Mouse (Mus musculus) MEL (cell line): ENCODE measurements around the gene Eftud2. TPM values are rescaled to one million over a fixed set of nuclear protein-coding genes. Genes with fewer than 3 reads are reported as not detected.

Experiments
- DNase-seq: peaks from one replicate; pipeline ENCODE4 v3.0.0; 2011; ENCODE audit warnings: low read depth, low spot score
- H3K27ac ChIP-seq: 2 replicates; pipeline ENCODE4 v1.5.1; 2012; ENCODE audit warnings: low read depth, mild to moderate bottlenecking, control low read depth, low read length, moderate library complexity; ENCODE audit not compliant: control insufficient read depth
- H3K27me3 ChIP-seq, 2 experiments: fragments of 150-350 bp in 1 of 2; sonication (generic) in 1 of 2; 2 replicates each; pipeline ENCODE4 v1.6.1; 2012; ENCODE audit warnings: low read length in 2 of 2, mild to moderate bottlenecking in 2 of 2, improper control_type of control experiment in 1 of 2, moderate library complexity in 1 of 2; ENCODE audit not compliant: insufficient read depth in 2 of 2, control insufficient read depth in 1 of 2
- H3K36me3 ChIP-seq, 2 experiments: 2 replicates each; pipeline ENCODE4 v1.6.1; 2012 to 2014; ENCODE audit warnings: low read length in 2 of 2, improper control_type of control experiment in 1 of 2, inconsistent platforms in 1 of 2, mild to moderate bottlenecking in 1 of 2; ENCODE audit not compliant: insufficient read depth in 2 of 2, control insufficient read depth in 1 of 2
- H3K4me1 ChIP-seq, 2 experiments: fragments of 150-350 bp in 1 of 2; sonication (generic) in 1 of 2; 2 replicates each; pipeline ENCODE4 v1.6.1; 2012; ENCODE audit warnings: low read length in 2 of 2, improper control_type of control experiment in 1 of 2, mild to moderate bottlenecking in 1 of 2; ENCODE audit not compliant: insufficient read depth in 2 of 2, control insufficient read depth in 1 of 2
- H3K4me3 ChIP-seq, 2 experiments: fragments of 150-350 bp in 1 of 2; sonication (generic) in 1 of 2; 2 replicates each; pipeline ENCODE4 v1.5.1; 2012; ENCODE audit warnings: low read depth in 2 of 2, low read length in 2 of 2, mild to moderate bottlenecking in 2 of 2, moderate library complexity in 2 of 2, control low read depth in 1 of 2, improper control_type of control experiment in 1 of 2; ENCODE audit not compliant: control insufficient read depth in 1 of 2, insufficient read depth in 1 of 2
- H3K79me2 ChIP-seq: 2 replicates; pipeline ENCODE4 v1.6.1; 2012; ENCODE audit warnings: mild to moderate bottlenecking, low read length, moderate library complexity; ENCODE audit not compliant: control insufficient read depth, poor library complexity, insufficient read depth
- H3K9ac ChIP-seq: 2 replicates; pipeline ENCODE4 v1.6.1; 2012; ENCODE audit warnings: low read depth, mild to moderate bottlenecking, control low read depth, low read length, moderate library complexity; ENCODE audit not compliant: control insufficient read depth, poor library complexity, severe bottlenecking
- H3K9me3 ChIP-seq: fragments of 150-350 bp; sonication (generic); replicated peaks from 2 replicates; pipeline ENCODE4 v1.6.1; 2012; ENCODE audit warnings: mild to moderate bottlenecking, low read length, improper control_type of control experiment, moderate library complexity; ENCODE audit not compliant: insufficient read depth
- BHLHE40 ChIP-seq: IDR thresholded peaks from 2 replicates; pipeline ENCODE4 v1.6.1; 2012; ENCODE audit warnings: low read depth, mild to moderate bottlenecking, inconsistent platforms, low read length, improper control_type of control experiment, borderline replicate concordance
- CHD2 ChIP-seq: IDR thresholded peaks from 2 replicates; pipeline ENCODE4 v1.6.1; 2011; ENCODE audit warnings: low read length, improper control_type of control experiment
- CTCF ChIP-seq, 3 experiments: IDR thresholded peaks in 2 of 3; conservative IDR thresholded peaks in 1 of 3; 2 replicates each; pipeline ENCODE4 v1.5.1; 2011 to 2012; ENCODE audit warnings: low read length in 3 of 3, low read depth in 2 of 3, mild to moderate bottlenecking in 2 of 3, improper control_type of control experiment in 1 of 3, inconsistent platforms in 1 of 3, mixed read lengths in 1 of 3, moderate library complexity in 1 of 3; ENCODE audit not compliant: control insufficient read depth in 1 of 3, insufficient read depth in 1 of 3, poor library complexity in 1 of 3, severe bottlenecking in 1 of 3
- E2F4 ChIP-seq: IDR thresholded peaks from 2 replicates; pipeline ENCODE4 v1.6.1; 2011; ENCODE audit warnings: low read depth, low read length, improper control_type of control experiment, borderline replicate concordance
- ELF1 ChIP-seq: IDR thresholded peaks from 2 replicates; pipeline ENCODE4 v1.6.1; 2014; ENCODE audit warnings: low read depth, mild to moderate bottlenecking, inconsistent platforms, low read length, improper control_type of control experiment, moderate library complexity
- HCFC1 ChIP-seq: IDR thresholded peaks from 2 replicates; pipeline ENCODE4 v1.6.1; 2012; ENCODE audit warnings: low read depth, mild to moderate bottlenecking, inconsistent platforms, low read length, improper control_type of control experiment, moderate library complexity
- KAT2A ChIP-seq: conservative IDR thresholded peaks from 2 replicates; pipeline ENCODE4 v1.6.1; 2012; ENCODE audit warnings: low read depth, low read length, improper control_type of control experiment, inconsistent platforms
- MAFK ChIP-seq: IDR thresholded peaks from 2 replicates; pipeline ENCODE4 v1.6.1; 2011; ENCODE audit warnings: low read depth, mild to moderate bottlenecking, low read length, improper control_type of control experiment, borderline replicate concordance
- MAZ ChIP-seq: IDR thresholded peaks from 2 replicates; pipeline ENCODE4 v1.6.1; 2012; ENCODE audit warnings: low read depth, mild to moderate bottlenecking, inconsistent platforms, low read length, improper control_type of control experiment
- MXI1 ChIP-seq: IDR thresholded peaks from 2 replicates; pipeline ENCODE4 v1.6.1; 2011; ENCODE audit warnings: mild to moderate bottlenecking, low read depth, low read length, improper control_type of control experiment
- MYC ChIP-seq: IDR thresholded peaks from 2 replicates; pipeline ENCODE4 v1.6.1; 2011; ENCODE audit warnings: low read depth, mild to moderate bottlenecking, low read length, improper control_type of control experiment, moderate library complexity
- NRF1 ChIP-seq: IDR thresholded peaks from 2 replicates; pipeline ENCODE4 v1.6.1; 2014; ENCODE audit warnings: low read depth, mild to moderate bottlenecking, inconsistent platforms, low read length, improper control_type of control experiment, moderate library complexity; ENCODE audit not compliant: poor library complexity, insufficient read depth, severe bottlenecking
- POLR2AphosphoS2 ChIP-seq: IDR thresholded peaks from 2 replicates; pipeline ENCODE4 v1.6.1; 2011; ENCODE audit warnings: low read length, improper control_type of control experiment
- RAD21 ChIP-seq: IDR thresholded peaks from 2 replicates; pipeline ENCODE4 v1.6.1; 2011; ENCODE audit warnings: mild to moderate bottlenecking, low read depth, low read length, improper control_type of control experiment
- RCOR1 ChIP-seq: IDR thresholded peaks from 2 replicates; pipeline ENCODE4 v1.6.1; 2012; ENCODE audit warnings: low read depth, mild to moderate bottlenecking, inconsistent platforms, low read length, improper control_type of control experiment
- SIN3A ChIP-seq: IDR thresholded peaks from 2 replicates; pipeline ENCODE4 v1.6.1; 2012; ENCODE audit warnings: low read length, improper control_type of control experiment, inconsistent platforms
- SMC3 ChIP-seq: IDR thresholded peaks from 2 replicates; pipeline ENCODE4 v1.6.1; 2011; ENCODE audit warnings: low read depth, low read length, improper control_type of control experiment
- TBP ChIP-seq: IDR thresholded peaks from 2 replicates; pipeline ENCODE4 v1.8.0; 2011; ENCODE audit warnings: low read depth, low read length, improper control_type of control experiment
- TCF12 ChIP-seq: IDR thresholded peaks from 2 replicates; pipeline ENCODE4 v1.6.1; 2014; ENCODE audit warnings: low read depth, mild to moderate bottlenecking, inconsistent platforms, low read length, improper control_type of control experiment, moderate library complexity
- UBTF ChIP-seq: IDR thresholded peaks from 2 replicates; pipeline ENCODE4 v1.6.1; 2012; ENCODE audit warnings: low read depth, mild to moderate bottlenecking, inconsistent platforms, low read length, improper control_type of control experiment, moderate library complexity, borderline replicate concordance; ENCODE audit not compliant: insufficient read depth
- USF2 ChIP-seq, 2 experiments: IDR thresholded peaks; 2 replicates each; pipeline ENCODE4 v1.6.1; 2011 to 2012; ENCODE audit warnings: improper control_type of control experiment in 2 of 2, low read length in 2 of 2, borderline replicate concordance in 1 of 2, inconsistent platforms in 1 of 2, low read depth in 1 of 2, mild to moderate bottlenecking in 1 of 2; ENCODE audit not compliant: insufficient read depth in 1 of 2
- ZKSCAN1 ChIP-seq: IDR thresholded peaks from 2 replicates; pipeline ENCODE4 v1.6.1; 2012; ENCODE audit warnings: low read depth, mild to moderate bottlenecking, inconsistent platforms, low read length, improper control_type of control experiment, moderate library complexity
- ZMIZ1 ChIP-seq: IDR thresholded peaks from 2 replicates; pipeline ENCODE4 v1.6.1; 2012; ENCODE audit warnings: low read depth, mild to moderate bottlenecking, inconsistent platforms, low read length, improper control_type of control experiment, moderate library complexity
- polyA plus RNA-seq, 2 experiments: library from polyadenylated mRNA; stranded (reverse) in 1 of 2; unstranded in 1 of 2; fragments of >175 nt in 1 of 2; fragments of >200 nt in 1 of 2; gene quantifications; 2 replicates each; pipeline versions ENCODE4 v1.2.1 to v1.2.4; 2012; ENCODE audit warnings: low replicate concordance in 2 of 2, low read depth in 1 of 2; ENCODE audit not compliant: insufficient read length in 2 of 2, insufficient read depth in 1 of 2, missing spikeins in 1 of 2
- total RNA-seq: library from RNA; depleted of rRNA; stranded (reverse); fragments of 300-350 nt; gene quantifications from 2 replicates; pipeline ENCODE4 v1.2.3, GENCODE M21; 2012

Gene Eftud2
- total and polyA plus RNA-seq, 3 experiments, result 261 to 1,215 (median 424) TPM

DNA sequence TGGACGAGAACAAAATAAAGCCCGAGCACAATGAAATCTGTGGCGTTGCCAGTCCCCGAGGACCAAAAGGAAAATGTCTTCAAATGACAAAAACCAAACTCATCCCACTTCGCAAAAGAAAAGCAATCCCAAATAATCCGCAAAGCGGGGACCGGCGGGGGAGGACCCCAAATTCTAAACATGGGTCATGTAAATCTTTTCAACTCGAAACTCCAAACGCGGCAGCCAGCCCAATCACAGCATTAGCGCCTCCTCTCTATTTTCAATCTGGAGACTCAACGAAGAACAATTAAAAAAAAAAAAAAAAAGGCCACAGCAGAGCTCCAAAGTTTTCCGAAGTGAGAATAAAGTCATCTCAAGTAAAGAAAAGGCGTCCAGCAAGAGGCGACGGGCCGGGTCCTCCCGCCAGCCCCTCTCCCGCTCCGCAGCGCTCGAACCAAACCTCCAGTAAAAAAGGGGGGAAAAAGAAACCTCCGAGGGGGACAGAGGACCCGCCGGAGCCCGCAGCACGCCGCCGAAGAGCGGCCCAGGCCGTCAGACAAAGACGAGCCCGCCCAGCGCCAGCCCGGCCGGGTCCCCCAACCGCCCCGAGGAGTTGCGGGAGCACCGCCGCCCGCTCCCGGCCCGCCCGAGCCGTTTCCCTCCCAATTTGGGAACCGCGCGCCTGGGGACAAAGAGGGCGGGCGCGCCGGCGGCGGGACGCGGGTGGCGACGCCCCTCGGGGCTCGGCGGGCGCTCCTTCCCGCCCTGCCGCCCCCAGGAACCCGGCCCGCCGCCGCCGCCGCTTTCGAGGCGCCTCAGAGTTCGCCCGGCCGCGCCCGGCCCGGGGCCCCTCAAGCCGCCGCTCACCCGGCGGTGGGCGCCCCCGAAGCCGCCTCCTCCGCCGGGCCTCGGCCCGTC, 62.4 kb downstream of the Eftud2 start:
- H3K4me1 ChIP-seq, result no peaks in the 10 kb centered on the region
- H3K36me3 ChIP-seq, result no peaks in the 10 kb centered on the region
- no peak overlapping the region for H3K27ac ChIP-seq
- TF ChIP-seq ZKSCAN1, result no peak
- no peak for TF ChIP-seq KAT2A
- no peak for TF ChIP-seq MAFK
- TF ChIP-seq ZMIZ1, result no peak
- TF ChIP-seq BHLHE40, result no peak
- no peak for TF ChIP-seq SMC3
- TF ChIP-seq UBTF, result no peak
- no peak for TF ChIP-seq HCFC1
- no peak for TF ChIP-seq ELF1
- TF ChIP-seq RAD21, result no peak
- TF ChIP-seq E2F4, result no peak
- TF ChIP-seq RCOR1, result no peak
- TF ChIP-seq TCF12, result no peak
- TF ChIP-seq CHD2, result no peak
- no peak for TF ChIP-seq MAZ
- no peak for TF ChIP-seq NRF1
- TF ChIP-seq POLR2AphosphoS2, result no peak
- TF ChIP-seq TBP, result no peak
- TF ChIP-seq CTCF (IDR thresholded peaks at IDR 0.05 in 2 of 3, conservative IDR thresholded peaks at IDR 0.05 in 1 of 3; ENCODE audit: control insufficient read depth in 1 of 3, insufficient read depth in 1 of 3, low read depth in 2 of 3, low read length in 3 of 3, poor library complexity in 1 of 3, severe bottlenecking in 1 of 3), result no peak
- H3K9ac ChIP-seq, result no peak overlapping the region
- H3K9me3 ChIP-seq, result no peaks in the 10 kb centered on the region
- no peaks in the 10 kb centered on the region for H3K79me2 ChIP-seq
- H3K4me3 ChIP-seq, result no peak overlapping the region
- H3K27me3 ChIP-seq, result peaks cover 14 to 25% of the 10 kb centered on the region in 2 experiments
- DNase-seq, result no peak

DNA sequence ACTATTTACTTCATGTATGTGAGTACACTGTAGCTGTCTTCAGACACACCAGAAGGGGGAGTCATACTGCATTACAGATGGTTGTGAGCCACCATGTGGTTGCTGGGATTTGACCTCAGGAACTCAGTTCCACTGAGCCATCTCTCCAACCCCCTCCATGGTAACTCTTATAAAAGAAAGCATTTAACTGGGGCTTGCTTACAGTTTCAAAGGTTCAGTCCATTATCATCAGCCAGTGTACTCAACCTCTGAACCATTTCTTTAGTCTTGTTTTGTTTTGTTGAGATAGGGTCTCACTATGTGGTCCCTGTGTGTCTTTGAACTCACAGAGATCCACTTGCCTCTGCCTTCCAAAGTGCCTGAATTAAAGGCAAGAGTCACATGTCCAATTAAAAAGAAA, 65.9 kb downstream of the Eftud2 start:
- Histone ChIP-seq H3K79me2 (no peaks in the 10 kb centered on the region), H3K4me3 (no peak overlapping the region), H3K4me1 (no peaks in the 10 kb centered on the region), H3K36me3 (no peaks in the 10 kb centered on the region), H3K9ac (no peak overlapping the region), H3K9me3 (no peaks in the 10 kb centered on the region), H3K27me3 (peaks cover 18 to 37% of the 10 kb centered on the region in 2 experiments), H3K27ac (no peak overlapping the region)
- TF ChIP-seq ELF1, result no peak
- no peak for TF ChIP-seq UBTF
- TF ChIP-seq ZMIZ1, result no peak
- no peak for TF ChIP-seq KAT2A
- no peak for TF ChIP-seq BHLHE40
- TF ChIP-seq MYC, result no peak
- TF ChIP-seq POLR2AphosphoS2, result no peak
- TF ChIP-seq MAZ, result no peak
- no peak for TF ChIP-seq MXI1
- TF ChIP-seq USF2 (IDR thresholded peaks at IDR 0.05; ENCODE audit: borderline replicate concordance in 1 of 2, insufficient read depth in 1 of 2, low read depth in 1 of 2, low read length in 2 of 2), result no peak
- no peak for TF ChIP-seq SIN3A
- no peak for DNase-seq
